Mouse (Mus musculus): ENCODE results near the gene Bag2. TPM values are rescaled to one million over a fixed set of nuclear protein-coding genes. Genes with fewer than 3 reads are reported as not detected.

The Bag2 gene
- polyA plus RNA-seq (2017; shearing (Covaris generic)), result 1 to 10 TPM; 1.7 to 4.7 TPM

DNA sequence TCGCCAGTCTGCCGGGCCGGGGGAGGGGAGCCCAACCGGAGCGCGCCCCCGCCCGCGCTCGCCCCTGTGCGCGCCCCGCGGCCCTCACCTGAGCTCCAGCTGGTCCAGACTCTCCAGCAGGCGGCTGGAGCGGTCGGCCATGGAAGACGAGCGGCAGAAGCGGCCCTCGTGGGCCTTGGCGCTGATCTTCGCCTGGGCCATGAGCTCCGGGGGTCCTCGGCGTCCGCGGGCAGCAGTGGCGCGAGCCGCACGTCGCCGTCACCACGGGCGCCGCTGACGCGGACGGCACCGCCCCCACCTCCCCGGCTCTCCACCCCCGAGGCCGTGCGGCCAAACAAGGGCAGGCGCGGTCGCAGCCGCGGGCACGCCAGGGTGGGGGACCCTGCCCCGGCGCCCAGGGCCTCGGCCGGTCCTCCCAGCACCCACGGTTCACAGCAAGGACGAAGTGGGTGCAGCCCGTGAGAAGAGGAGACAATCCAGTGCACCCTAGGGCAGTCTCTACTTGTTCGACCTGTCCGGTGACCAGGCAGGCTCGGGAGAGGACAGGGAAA lies at the start of gene Bag2:
Gene Bag2 (minus strand): TSS at position 305 of the 551 bp plus-strand sequence.
- ATAC-seq, result peak; percentile 62

- ATAC-seq, result no peak
These were observed 45.7 kb upstream of the Bag2 start for GRCm38 (mm10) chr1:33803323-33803722.

GRCm38 (mm10) chr1:33799620-33800019 lies 42.0 kb upstream of the Bag2 start:
- no peak for ATAC-seq

- ATAC-seq, result no peak
These were observed 30.9 kb upstream of the Bag2 start for GRCm38 (mm10) chr1:33788493-33788892.

DNA sequence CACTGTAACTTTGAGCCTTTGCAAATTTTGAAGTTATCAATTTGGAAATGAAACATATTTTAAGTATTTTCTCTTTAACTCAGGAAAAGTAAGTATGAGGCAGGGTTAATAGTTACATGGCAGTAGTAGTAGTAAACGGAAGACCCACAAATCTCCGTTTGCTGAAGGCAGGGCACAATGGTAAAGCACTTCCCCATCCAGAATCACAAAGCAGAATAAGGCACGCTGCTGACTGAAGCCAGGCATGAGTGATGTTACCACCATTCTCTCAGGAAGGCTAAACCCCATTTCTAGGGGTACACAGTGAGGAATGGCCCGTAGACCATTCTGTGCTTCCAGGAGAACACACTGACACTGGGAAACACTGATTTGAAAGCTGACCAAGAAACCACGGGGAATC lies 30.5 kb upstream of the Bag2 start:
- ATAC-seq, result no peak

DNA sequence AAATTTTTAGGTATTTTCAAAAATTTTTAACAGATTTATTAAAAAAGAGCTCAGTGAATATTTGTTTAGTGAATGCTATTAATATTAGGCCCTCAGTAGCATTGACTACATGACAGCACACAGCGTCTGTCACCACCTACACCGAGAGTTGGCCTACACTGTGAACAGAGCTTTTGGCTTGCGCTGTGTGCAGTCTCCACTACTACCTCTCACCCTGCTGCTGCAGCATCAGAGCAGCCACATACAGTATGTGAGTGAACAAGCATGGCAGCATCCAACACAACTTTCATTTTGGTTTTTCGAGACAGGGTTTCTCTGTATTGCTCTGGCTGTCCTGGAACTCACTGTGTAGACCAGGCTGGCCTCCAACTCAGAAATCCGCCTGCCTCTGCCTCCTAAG lies 27.0 kb upstream of the Bag2 start:
- no peak for ATAC-seq

- no peak for ATAC-seq
These were observed 18.6 kb upstream of the Bag2 start for GRCm38 (mm10) chr1:33776175-33776611.

DNA sequence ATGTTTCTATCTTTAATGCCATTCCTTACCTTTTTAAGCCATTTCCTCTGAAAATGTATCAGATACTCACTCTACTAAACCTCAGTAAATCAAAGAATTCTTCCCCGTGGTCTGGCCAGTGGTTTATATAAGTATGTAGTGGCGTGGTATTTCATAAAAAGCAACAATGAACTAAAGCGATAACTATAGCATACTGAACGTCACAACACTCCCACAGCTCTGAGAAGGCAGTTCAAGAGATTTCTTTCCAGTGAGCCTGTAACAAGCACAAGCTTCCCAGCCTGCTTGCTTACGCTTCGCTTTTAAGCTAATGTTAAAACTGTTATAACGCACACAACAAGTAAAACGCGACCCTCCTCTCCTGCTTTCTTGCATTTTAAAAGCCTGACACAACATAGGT lies 14.5 kb upstream of the Bag2 start:
- no peak for ATAC-seq

DNA sequence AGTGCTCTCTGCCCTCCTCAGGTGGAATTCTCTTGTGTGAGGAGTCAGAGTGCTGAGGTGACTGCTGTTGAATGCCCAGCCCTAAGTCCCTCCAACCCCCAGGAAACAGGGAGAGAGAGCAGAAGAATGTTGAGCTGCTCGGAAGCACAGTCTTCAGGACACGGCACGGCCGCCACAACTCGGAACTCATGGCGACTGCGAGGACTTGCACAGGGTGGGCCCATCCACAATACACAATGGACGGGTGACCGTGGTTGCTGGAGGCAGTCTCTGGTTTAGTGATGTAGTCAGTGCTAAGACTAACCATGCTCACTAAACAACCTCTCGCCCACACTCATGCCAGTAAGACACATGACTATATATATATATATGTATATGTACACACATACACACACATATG lies 14.0 kb upstream of the Bag2 start:
- ATAC-seq, result no peak

GRCm38 (mm10) chr1:33768827-33769226 lies 11.2 kb upstream of the Bag2 start:
- ATAC-seq, result no peak

DNA sequence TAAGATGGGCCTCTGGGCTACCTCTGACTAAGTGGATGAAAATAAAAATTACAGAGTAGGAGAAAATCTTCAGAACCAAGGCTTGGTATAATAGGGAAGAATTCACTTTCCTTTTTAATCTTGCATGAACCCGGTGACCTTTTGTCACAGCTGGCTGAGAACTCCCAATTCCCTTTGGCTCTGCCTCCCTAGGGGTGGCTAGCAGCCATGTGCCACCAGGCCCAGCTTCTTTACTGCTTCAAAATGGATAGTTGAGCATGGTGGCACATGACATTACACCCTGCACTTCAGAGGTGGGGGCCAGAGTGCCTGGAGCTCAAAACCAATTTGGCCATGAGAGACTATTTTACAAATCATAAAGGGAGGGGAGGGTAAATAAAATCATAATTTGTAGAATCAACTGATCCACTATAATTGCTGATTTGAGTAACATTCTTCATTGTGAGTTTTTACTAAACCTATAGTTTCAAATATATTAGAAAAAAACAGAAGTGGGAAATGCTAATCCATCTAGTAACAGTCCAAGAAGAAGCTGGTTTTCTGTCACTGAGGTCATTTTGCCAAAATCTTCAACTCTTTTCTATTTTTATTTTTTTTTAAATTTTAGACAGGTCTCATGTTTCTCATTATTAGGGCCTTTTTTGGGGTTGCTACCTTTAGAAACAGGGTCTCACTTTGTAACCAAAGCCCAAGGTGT lies 10.6 kb upstream of the Bag2 start:
- no peak for ATAC-seq

DNA sequence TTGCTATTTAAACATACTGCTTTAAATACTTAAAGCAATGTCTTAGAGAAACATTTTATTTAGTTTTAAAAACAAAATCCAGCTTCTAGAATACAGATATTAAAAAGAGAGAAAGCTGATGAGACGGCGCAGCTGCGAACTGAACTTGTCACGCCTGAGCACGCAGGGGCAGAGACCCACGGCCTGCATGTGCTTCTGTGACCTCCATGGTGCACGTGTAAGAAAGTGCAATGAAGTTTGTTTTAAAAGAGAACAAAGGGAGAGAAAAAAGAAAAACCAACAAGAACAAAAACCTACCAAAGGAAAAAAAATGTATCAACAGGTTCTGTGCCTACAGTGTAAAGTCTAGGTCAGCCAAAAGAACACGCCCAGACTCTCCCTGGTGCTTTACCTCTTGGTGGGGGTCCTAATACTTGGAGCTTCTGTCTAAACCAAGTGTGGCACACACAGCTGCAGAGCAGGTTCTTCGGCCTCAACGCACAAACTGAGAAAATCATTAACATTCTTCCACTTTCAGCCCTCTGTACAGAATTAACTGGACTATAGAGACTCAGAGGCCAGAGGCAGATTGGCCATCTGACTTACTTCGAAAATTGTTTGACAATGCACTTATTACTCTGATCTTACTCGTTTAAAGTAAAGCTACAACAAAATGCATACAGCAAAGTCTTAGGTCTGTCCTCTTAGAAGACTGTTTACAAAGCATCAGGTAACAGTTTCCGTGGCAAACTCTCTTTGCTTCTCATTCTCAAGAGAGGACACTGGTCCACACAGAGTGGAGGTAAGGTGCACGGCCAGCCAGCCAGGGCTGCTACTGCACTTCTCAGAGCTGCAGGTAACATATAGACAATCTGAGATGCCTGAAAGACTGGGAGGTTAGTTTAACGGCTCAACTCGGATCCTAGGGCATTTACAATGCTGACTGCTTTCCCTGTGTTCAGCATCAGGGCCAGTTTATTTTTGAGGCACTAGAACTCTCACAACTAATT lies 9.2 kb upstream of the Bag2 start:
- ATAC-seq, result no peak

GRCm38 (mm10) chr1:33765468-33766080 lies 8.0 kb upstream of the Bag2 start:
- no peak for ATAC-seq

DNA sequence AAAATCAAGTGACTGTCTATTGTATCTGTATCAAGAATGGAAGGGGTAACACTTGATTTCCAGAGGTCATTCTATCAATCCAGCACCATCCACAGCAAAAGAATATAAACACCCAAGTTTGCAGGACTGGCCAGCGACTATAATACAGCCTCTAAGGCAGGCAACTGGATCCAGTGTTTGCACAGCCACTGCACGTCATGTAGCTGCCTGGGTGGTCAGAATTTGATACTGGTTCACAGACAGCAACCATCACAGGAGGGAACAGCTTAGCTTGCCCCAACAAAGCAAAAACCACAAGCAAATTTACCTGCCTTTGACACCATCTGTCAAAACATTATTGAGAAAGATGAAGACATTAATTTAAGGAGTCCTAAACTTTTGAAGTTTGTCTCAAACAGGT lies 6.2 kb upstream of the Bag2 start:
- ATAC-seq, result no peak

- no peak for ATAC-seq
These were observed 893 bp upstream of the Bag2 start for GRCm38 (mm10) chr1:33758488-33758887.

- ATAC-seq, result no peak
These were observed 572 bp downstream of the Bag2 start for GRCm38 (mm10) chr1:33757033-33757413.

DNA sequence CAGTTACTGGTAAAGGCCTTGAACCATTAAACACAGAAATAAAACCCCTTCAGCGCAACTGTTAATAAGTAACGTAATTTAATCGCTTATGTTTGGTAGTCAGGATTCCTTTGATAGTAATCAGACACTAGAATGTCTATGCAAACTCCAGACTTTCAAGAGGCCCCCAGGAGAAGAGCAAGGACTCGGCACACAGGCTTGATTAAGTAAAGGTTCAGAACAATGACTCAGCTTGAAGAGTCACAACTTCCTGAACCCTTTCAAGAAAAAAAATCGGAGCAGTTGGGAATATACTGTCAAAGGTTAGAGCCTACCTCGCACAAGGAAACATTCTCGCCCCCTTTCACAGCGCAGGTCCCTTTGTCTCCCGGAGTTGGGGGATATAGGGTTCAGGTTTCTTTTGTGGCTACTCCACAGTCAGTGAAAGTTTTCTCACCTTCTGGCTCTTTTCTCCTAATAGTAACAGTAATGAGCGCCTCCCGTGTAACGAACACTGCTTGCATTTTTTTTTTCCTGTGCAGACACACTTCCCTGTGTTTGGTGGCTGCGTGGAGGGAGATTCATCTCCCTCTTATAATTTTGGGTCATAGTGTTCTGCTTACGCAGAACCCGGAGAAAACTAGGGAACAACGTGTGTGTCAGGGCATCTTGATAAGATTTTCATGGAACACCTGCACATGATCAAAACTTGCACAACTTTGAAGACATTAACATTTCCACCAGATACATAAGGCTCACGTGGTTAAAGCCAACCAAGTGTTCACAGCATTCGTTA lies 1.1 kb downstream of the Bag2 start:
- ATAC-seq, result no peak

- ATAC-seq, result no peak
These were observed 1.8 kb downstream of the Bag2 start for GRCm38 (mm10) chr1:33755799-33756198.

GRCm38 (mm10) chr1:33754965-33755735 lies 2.4 kb downstream of the Bag2 start:
- no peak for ATAC-seq

DNA sequence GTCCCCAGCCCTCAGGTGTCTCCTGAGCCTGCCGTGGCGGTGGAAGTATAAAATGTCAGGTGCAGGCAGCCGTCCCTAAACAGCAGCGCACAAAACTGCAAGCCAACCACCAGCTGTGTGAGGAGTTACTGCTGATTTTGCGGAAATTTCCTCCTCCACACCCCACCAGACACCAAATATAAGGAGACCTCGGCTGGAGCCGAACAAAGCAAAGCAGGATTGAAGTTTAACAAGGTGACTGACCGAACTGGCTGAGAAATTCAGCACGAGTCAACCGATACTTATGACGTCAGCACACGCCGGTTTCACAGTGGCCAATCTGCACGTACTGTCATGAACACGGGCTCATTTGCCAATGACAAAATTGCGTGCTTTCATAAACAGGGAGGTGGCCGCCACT lies 3.5 kb downstream of the Bag2 start:
- ATAC-seq, result no peak

GRCm38 (mm10) chr1:33751283-33751682 lies 6.3 kb downstream of the Bag2 start:
- ATAC-seq, result no peak
